Comparison of ENCODE assay signal across 8 mouse cellular contexts in genomic region chr13:51777738-51778274, GRCm38 (mm10). TPM values are rescaled to one million over a fixed set of nuclear protein-coding genes. Genes with fewer than 3 reads are reported as not detected.
DNase-seq lines count a peak whose midpoint lies in the region; ATAC-seq lines count a peak whose summit lies in the region.

No protein-coding gene starts in this region.

- H3K27ac ChIP-seq in embryonic facial prominence, embryonic 13.5 days = 0 out of 2 replicates have a peak overlapping the region, but pooled peaks have one; percentile 9
- no peak overlapping the region for H3K27ac ChIP-seq in embryonic facial prominence, embryonic 10.5 days (replicated peaks)
- H3K27ac ChIP-seq in lung, embryonic 16.5 days (ENCODE audit: low read length) = no peak overlapping the region
- peak overlapping the region; percentile 91 for H3K27ac ChIP-seq in heart, embryonic 13.5 days (replicated peaks)
- peak overlapping the region; percentile 49; the same call in 1 of the 2 replicates for H3K27ac ChIP-seq in liver, embryonic 16.5 days (ENCODE audit: low read length)

- 59% methylated on average over 6 of the region's 6 CpGs for WGBS in embryonic facial prominence, embryonic 13.5 days
- WGBS in embryonic facial prominence, embryonic 10.5 days = 61% methylated on average over 6 of the region's 6 CpGs
- 50% methylated on average over 6 of the region's 6 CpGs for WGBS in lung, embryonic 16.5 days
- 51% methylated on average over 6 of the region's 6 CpGs for WGBS in heart, embryonic 13.5 days
- 58% methylated on average over 6 of the region's 6 CpGs for WGBS in liver, embryonic 16.5 days (ENCODE audit: insufficient replicate concordance)

- H3K4me3 ChIP-seq in embryonic facial prominence, embryonic 13.5 days = no peak overlapping the region
- no peak overlapping the region for H3K4me3 ChIP-seq in embryonic facial prominence, embryonic 10.5 days
- no peak overlapping the region for H3K4me3 ChIP-seq in lung, embryonic 16.5 days (ENCODE audit: low read length)
- H3K4me3 ChIP-seq in heart, embryonic 13.5 days = no peak overlapping the region
- H3K4me3 ChIP-seq in liver, embryonic 16.5 days (ENCODE audit: low read depth, low read length) = no peak overlapping the region

- H3K36me3 ChIP-seq in embryonic facial prominence, embryonic 13.5 days = no peaks in the 10 kb centered on the region
- H3K36me3 ChIP-seq in embryonic facial prominence, embryonic 10.5 days (replicated peaks) = no peaks in the 10 kb centered on the region
- H3K36me3 ChIP-seq in lung, embryonic 16.5 days (ENCODE audit: control insufficient read depth, insufficient read depth, low read length) = no peaks in the 10 kb centered on the region
- H3K36me3 ChIP-seq in heart, embryonic 13.5 days = no peaks in the 10 kb centered on the region
- no peaks in the 10 kb centered on the region for H3K36me3 ChIP-seq in liver, embryonic 16.5 days (ENCODE audit: control insufficient read depth, insufficient read depth)

- H3K9ac ChIP-seq in embryonic facial prominence, embryonic 13.5 days = no peak overlapping the region
- H3K9ac ChIP-seq in lung, embryonic 16.5 days (ENCODE audit: low read length) = no peak overlapping the region
- peak overlapping the region; percentile 72 for H3K9ac ChIP-seq in heart, embryonic 13.5 days
- H3K9ac ChIP-seq in liver, embryonic 16.5 days (ENCODE audit: low read depth, low read length) = no peak overlapping the region

- no peaks in the 10 kb centered on the region for H3K9me3 ChIP-seq in embryonic facial prominence, embryonic 13.5 days
- H3K9me3 ChIP-seq in embryonic facial prominence, embryonic 10.5 days = no peaks in the 10 kb centered on the region
- no peaks in the 10 kb centered on the region for H3K9me3 ChIP-seq in lung, embryonic 16.5 days (ENCODE audit: control insufficient read depth, low read length)
- H3K9me3 ChIP-seq in heart, embryonic 13.5 days = no peaks in the 10 kb centered on the region
- no peaks in the 10 kb centered on the region for H3K9me3 ChIP-seq in liver, embryonic 16.5 days (replicated peaks; ENCODE audit: control insufficient read depth, low read length)

- no peak overlapping the region for H3K4me2 ChIP-seq in embryonic facial prominence, embryonic 13.5 days
- H3K4me2 ChIP-seq in lung, embryonic 16.5 days (ENCODE audit: low read depth, low read length) = no peak overlapping the region
- H3K4me2 ChIP-seq in heart, embryonic 13.5 days = peak overlapping the region; percentile 38
- no peak overlapping the region for H3K4me2 ChIP-seq in liver, embryonic 16.5 days (ENCODE audit: low read depth, low read length)

- no peak for DNase-seq in embryonic facial prominence, embryonic 10.5 days (ENCODE audit: low spot score)
- no peak for DNase-seq in lung, postnatal 36 days
- DNase-seq in embryo, embryonic 10 days (ENCODE audit: low spot score) = no peak
- no peak for DNase-seq in spleen, adult 12 weeks (ENCODE audit: low spot score)

- H3K27me3 ChIP-seq in embryonic facial prominence, embryonic 13.5 days = no peaks in the 10 kb centered on the region
- no peaks in the 10 kb centered on the region for H3K27me3 ChIP-seq in embryonic facial prominence, embryonic 10.5 days (replicated peaks; ENCODE audit: low read depth, poor library complexity, severe bottlenecking)
- H3K27me3 ChIP-seq in lung, embryonic 16.5 days (ENCODE audit: control insufficient read depth, insufficient read depth, low read depth, low read length) = no peaks in the 10 kb centered on the region
- H3K27me3 ChIP-seq in heart, embryonic 13.5 days (replicated peaks) = no peaks in the 10 kb centered on the region
- H3K27me3 ChIP-seq in liver, embryonic 16.5 days (ENCODE audit: control insufficient read depth, insufficient read depth, low read depth, low read length) = no peaks in the 10 kb centered on the region

- H3K4me1 ChIP-seq in embryonic facial prominence, embryonic 13.5 days = peaks cover 10% of the 10 kb centered on the region
- peaks cover 25% of the 10 kb centered on the region for H3K4me1 ChIP-seq in embryonic facial prominence, embryonic 10.5 days
- peaks cover 3% of the 10 kb centered on the region for H3K4me1 ChIP-seq in lung, embryonic 16.5 days (replicated peaks; ENCODE audit: control insufficient read depth, insufficient read depth, low read length)
- H3K4me1 ChIP-seq in heart, embryonic 13.5 days = peaks cover 50% of the 10 kb centered on the region
- H3K4me1 ChIP-seq in liver, embryonic 16.5 days (ENCODE audit: control insufficient read depth, low read depth, low read length) = peaks cover 19% of the 10 kb centered on the region

- no peak for ATAC-seq in embryonic facial prominence, embryonic 13.5 days (ENCODE audit: insufficient number of reproducible peaks, insufficient read depth, low FRiP score, low TSS enrichment, low read depth)
- ATAC-seq in lung, embryonic 16.5 days (ENCODE audit: low read depth) = peak; percentile 34; the same call in 1 of the 2 replicates
- ATAC-seq in heart, embryonic 13.5 days (ENCODE audit: extremely low read depth, insufficient number of reproducible peaks, low FRiP score, low TSS enrichment) = peak; percentile 22; the same call in 1 of the 2 replicates
- peak; percentile 7; the same call in 1 of the 2 replicates for ATAC-seq in liver, embryonic 16.5 days (ENCODE audit: low read depth)

RNA-seq across cellular contexts. Expression of gene Sema4d, which starts 15.7 kb away (rescaled TPM):
- 7.3 and 9.3 TPM in 2 replicates for polyA plus RNA-seq in embryonic facial prominence, embryonic 13.5 days (2015; fragmentation: Nextera tagmentation; extraction: Ambion mirVana)
- polyA plus RNA-seq in embryonic facial prominence, embryonic 10.5 days (2016; fragmentation: Nextera tagmentation; extraction: Ambion mirVana) = 6.8 and 7.8 TPM in 2 replicates
- 9.0 and 9.8 TPM in 2 replicates for polyA plus RNA-seq in lung, embryonic 16.5 days (2015; fragmentation: Nextera tagmentation; extraction: Ambion mirVana)
- polyA plus RNA-seq in heart, embryonic 13.5 days (2015; fragmentation: Nextera tagmentation; extraction: Ambion mirVana) = 13.0 and 13.9 TPM in 2 replicates
- 3.7 and 4.1 TPM in 2 replicates for polyA plus RNA-seq in liver, embryonic 16.5 days (2015; fragmentation: Nextera tagmentation; extraction: Ambion mirVana)

Comparison
In these comparisons a context has a peak if more than half of its experiments do, and no peak if none do; other contexts are left out.
1. H3K27ac ChIP-seq: peak in embryonic facial prominence, embryonic 13.5 days (single experiment), heart, embryonic 13.5 days (single experiment) and liver, embryonic 16.5 days (single experiment); none in embryonic facial prominence, embryonic 10.5 days (single experiment) and lung, embryonic 16.5 days (single experiment).